Mouse (Mus musculus) lung, embryonic 14.5 days (tissue): ENCODE data around the gene Jade2. TPM values are rescaled to one million over a fixed set of nuclear protein-coding genes. Genes with fewer than 3 reads are reported as not detected.
A peak's percentile ranks its signal among the peaks of the same experiment; 100 is the strongest.

ENCODE experiments used
- ATAC-seq: fragments of 200-750 bp; cut with Nextera tagmentation; 2 replicates; pipeline ENCODE4 v1.8.0; 2017; ENCODE audit warnings: mild to moderate bottlenecking, moderate TSS enrichment, moderate library complexity; ENCODE audit not compliant: insufficient read depth
- DNase-seq: peaks from one replicate; pipeline ENCODE4 v3.0.0-alpha.2; 2015
- H3K27ac ChIP-seq: fragments of 300-500 bp; sonication (generic); 2 replicates; pipeline ENCODE4 v1.5.1; 2014; ENCODE audit warnings: low read depth, mild to moderate bottlenecking, moderate library complexity
- H3K27me3 ChIP-seq: fragments of 300-500 bp; sonication (generic); 2 replicates; pipeline ENCODE4 v1.6.1; 2014; ENCODE audit warnings: low read length, control low read depth; ENCODE audit not compliant: insufficient read depth
- H3K36me3 ChIP-seq: fragments of 300-500 bp; sonication (generic); 2 replicates; pipeline ENCODE4 v1.6.1; 2014; ENCODE audit warnings: control low read depth; ENCODE audit not compliant: insufficient read depth
- H3K4me1 ChIP-seq: fragments of 300-500 bp; sonication (generic); 2 replicates; pipeline ENCODE4 v1.6.1; 2014; ENCODE audit warnings: antibody characterized with exemption, control low read depth; ENCODE audit not compliant: insufficient read depth
- H3K4me2 ChIP-seq: fragments of 300-500 bp; sonication (generic); 2 replicates; pipeline ENCODE4 v1.6.1; 2014; ENCODE audit warnings: mild to moderate bottlenecking
- H3K4me3 ChIP-seq: fragments of 300-500 bp; sonication (generic); 2 replicates; pipeline ENCODE4 v1.5.1; 2014; ENCODE audit warnings: low read depth, low read length
- H3K9ac ChIP-seq: fragments of 300-500 bp; sonication (generic); 2 replicates; pipeline ENCODE4 v1.6.1; 2014
- H3K9me3 ChIP-seq: fragments of 300-500 bp; sonication (generic); 2 replicates; pipeline ENCODE4 v1.6.1; 2016; ENCODE audit warnings: low read depth, low read length, control low read depth
- CTCF ChIP-seq: IDR thresholded peaks from 2 replicates; pipeline ENCODE4 v1.5.1; 2016; ENCODE audit warnings: antibody characterized with exemption, low read depth
- WGBS: fragments of 180-500 bp; shearing (Covaris S2); extraction: QIAGEN DNeasy Blood & Tissue Kit; methylation state at CpG from one replicate; pipeline ENCODE4 v1.1.7; 2014; 5-methylcytosine and 5-hydroxymethylcytosine counted together
- polyA plus RNA-seq: library from polyadenylated mRNA; unstranded; fragments of >200 nt; fragmentation: Nextera tagmentation; extraction: Ambion mirVana; gene quantifications from 2 replicates; pipeline ENCODE4 v1.2.1, GENCODE M21; 2014

Gene Jade2
- polyA plus RNA-seq, 1 experiment from 2014 or later, result 1.6 TPM

GRCm38 (mm10) chr11:51884092-51884491 lies 26.6 kb upstream of the Jade2 start:
- no peaks in the 10 kb centered on the region for H3K36me3 ChIP-seq
- peak overlapping the region; percentile 48 for H3K27ac ChIP-seq
- peak; percentile 68; the same call in 1 of the 2 replicates for ATAC-seq
- TF ChIP-seq CTCF, result no peak
- H3K9me3 ChIP-seq, result no peaks in the 10 kb centered on the region
- no peaks in the 10 kb centered on the region for H3K27me3 ChIP-seq
- no peak overlapping the region for H3K9ac ChIP-seq
- no peak for DNase-seq
- H3K4me2 ChIP-seq, result no peak overlapping the region
- H3K4me1 ChIP-seq, result no peaks in the 10 kb centered on the region; the same call in 1 of the 2 replicates
- 23% methylated on average over 1 of the region's 1 CpGs for WGBS
- H3K4me3 ChIP-seq, result no peak overlapping the region

- no peaks in the 10 kb centered on the region for H3K27me3 ChIP-seq
- TF ChIP-seq CTCF, result no peak
- WGBS, result 9% methylated on average over 5 of the region's 5 CpGs
Measured at GRCm38 (mm10) chr11:51883670-51884069, 26.2 kb upstream of the Jade2 start.

GRCm38 (mm10) chr11:51881776-51882175 lies 24.3 kb upstream of the Jade2 start:
- no peak overlapping the region for H3K4me2 ChIP-seq
- no peaks in the 10 kb centered on the region for H3K9me3 ChIP-seq
- no peak for TF ChIP-seq CTCF
- WGBS, result 81% methylated on average over 7 of the region's 7 CpGs
- no peak overlapping the region for H3K9ac ChIP-seq
- no peak overlapping the region for H3K27ac ChIP-seq
- H3K36me3 ChIP-seq, result no peaks in the 10 kb centered on the region
- H3K27me3 ChIP-seq, result no peaks in the 10 kb centered on the region
- no peak overlapping the region for H3K4me3 ChIP-seq
- no peaks in the 10 kb centered on the region; the same call in 1 of the 2 replicates for H3K4me1 ChIP-seq
- no peak for ATAC-seq
- no peak for DNase-seq

More at GRCm38 (mm10) chr11:51883670-51884069, 26.2 kb upstream of the Jade2 start:
- Histone ChIP-seq H3K4me1 (no peaks in the 10 kb centered on the region; the same call in 1 of the 2 replicates), H3K27ac (peak overlapping the region; percentile 48), H3K9ac (no peak overlapping the region), H3K4me2 (no peak overlapping the region), H3K36me3 (no peaks in the 10 kb centered on the region), H3K9me3 (no peaks in the 10 kb centered on the region), H3K4me3 (no peak overlapping the region)
- DNase-seq (peak; percentile 86), ATAC-seq (peak; percentile 91)

GRCm38 (mm10) chr11:51881041-51881730 lies 23.7 kb upstream of the Jade2 start:
- Histone ChIP-seq H3K27ac (no peak overlapping the region), H3K9me3 (no peaks in the 10 kb centered on the region), H3K27me3 (no peaks in the 10 kb centered on the region), H3K9ac (no peak overlapping the region), H3K4me2 (no peak overlapping the region), H3K4me3 (no peak overlapping the region), H3K36me3 (no peaks in the 10 kb centered on the region), H3K4me1 (no peaks in the 10 kb centered on the region; the same call in 1 of the 2 replicates)
- TF ChIP-seq CTCF, result no peak
- ATAC-seq (no peak), DNase-seq (no peak)
- WGBS, result 82% methylated on average over 15 of the region's 15 CpGs

GRCm38 (mm10) chr11:51876943-51877344 lies 19.5 kb upstream of the Jade2 start:
- Histone ChIP-seq H3K4me3 (no peak overlapping the region), H3K27ac (no peak overlapping the region), H3K4me2 (no peak overlapping the region), H3K27me3 (no peaks in the 10 kb centered on the region), H3K4me1 (no peaks in the 10 kb centered on the region), H3K9ac (no peak overlapping the region), H3K9me3 (no peaks in the 10 kb centered on the region), H3K36me3 (no peaks in the 10 kb centered on the region)
- no peak for DNase-seq
- no peak for ATAC-seq
- 79% methylated on average over 4 of the region's 4 CpGs for WGBS
- TF ChIP-seq CTCF, result no peak

GRCm38 (mm10) chr11:51875792-51876195 lies 18.3 kb upstream of the Jade2 start:
- H3K27me3 ChIP-seq, result no peaks in the 10 kb centered on the region
- no peak for TF ChIP-seq CTCF
- no peak overlapping the region for H3K27ac ChIP-seq
- no peaks in the 10 kb centered on the region for H3K4me1 ChIP-seq
- DNase-seq, result no peak
- no peak overlapping the region for H3K4me2 ChIP-seq
- no peak for ATAC-seq
- H3K4me3 ChIP-seq, result no peak overlapping the region
- no peaks in the 10 kb centered on the region for H3K36me3 ChIP-seq
- no peaks in the 10 kb centered on the region for H3K9me3 ChIP-seq
- no peak overlapping the region for H3K9ac ChIP-seq
- 10% methylated on average over 4 of the region's 4 CpGs for WGBS

GRCm38 (mm10) chr11:51875086-51875485 lies 17.6 kb upstream of the Jade2 start:
- WGBS, result 52% methylated on average over 1 of the region's 1 CpGs
- DNase-seq (no peak), ATAC-seq (no peak)

More at GRCm38 (mm10) chr11:51875086-51875485, 17.6 kb upstream of the Jade2 start:
- H3K4me2 ChIP-seq, result no peak overlapping the region
- no peaks in the 10 kb centered on the region for H3K4me1 ChIP-seq
- no peak overlapping the region for H3K4me3 ChIP-seq
- no peak overlapping the region for H3K27ac ChIP-seq
- TF ChIP-seq CTCF, result no peak
- H3K9ac ChIP-seq, result no peak overlapping the region
- H3K36me3 ChIP-seq, result no peaks in the 10 kb centered on the region
- H3K9me3 ChIP-seq, result no peaks in the 10 kb centered on the region
- no peaks in the 10 kb centered on the region for H3K27me3 ChIP-seq
